Mouse (Mus musculus) Patski (cell line): Measurements from ENCODE around the gene Pik3ap1. TPM values are rescaled to one million over a fixed set of nuclear protein-coding genes. Genes with fewer than 3 reads are reported as not detected.

Experiments
- ATAC-seq: fragments of 100-300 bp; one replicate; pipeline ENCODE4 v1.8.0; 2021
- CTCF ChIA-PET: fragments of 350-600 bp; sonication (Branson Sonifier 250); formaldehyde crosslinking; loops from one replicate; lab custom pipeline; 2022; ENCODE audit warnings: inconsistent platforms; lab: Charles Lee
- POLR2A ChIA-PET: fragments of 350-600 bp; sonication (Branson Sonifier 250); formaldehyde crosslinking; loops from one replicate; lab custom pipeline; 2022; ENCODE audit warnings: antibody characterized with exemption, inconsistent platforms; lab: Charles Lee
- DNase-seq: peaks from one replicate; pipeline ENCODE4 v3.0.0-alpha.2; 2011; ENCODE audit warnings: low read depth, low spot score
- H3K27me3 ChIP-seq: fragments of 371-371 bp; one replicate; pipeline ENCODE4 v1.5.1; 2021
- CTCF ChIP-seq: fragments of 100-300 bp; IDR thresholded peaks from one replicate; pipeline ENCODE4 v1.5.1; 2021
- in situ Hi-C: fragments of 300-500 bp; cut with MboI; formaldehyde crosslinking; loops from 3 replicates; pipeline ENCODE4 v1.11.1; 2018; ENCODE audit warnings: low pct_unique_long_range_greater_than_20kb, mixed read lengths
- polyA plus RNA-seq: library from polyadenylated mRNA; unstranded; gene quantifications from one replicate; pipeline ENCODE4 v1.2.3, GENCODE M21; 2021

The Pik3ap1 gene
- polyA plus RNA-seq, 1 experiment from 2014 or later = 0.19 TPM

DNA sequence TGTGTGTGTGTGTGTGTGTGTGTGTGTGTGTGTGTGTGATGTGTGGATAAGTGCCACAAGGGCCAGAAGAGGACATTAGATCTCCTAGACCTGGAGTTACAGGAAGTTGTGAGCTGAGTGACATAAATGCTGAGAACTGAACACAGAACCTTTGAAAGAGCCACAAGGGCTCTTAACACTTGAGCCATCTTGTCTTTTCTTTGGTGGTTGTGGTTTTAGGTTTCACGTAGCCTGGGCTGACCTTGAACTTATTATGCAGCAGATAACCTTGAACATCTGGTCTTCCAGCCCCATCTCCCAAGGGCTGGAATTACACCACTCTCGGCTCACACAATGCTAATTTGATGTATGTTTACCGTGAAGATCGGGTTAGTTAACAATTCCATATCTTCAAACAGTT lies 72.9 kb downstream of the Pik3ap1 start:
- POLR2A ChIA-PET = no interaction called here
- no peak for TF ChIP-seq CTCF
- peaks cover 3% of the 10 kb centered on the region for H3K27me3 ChIP-seq
- in situ Hi-C loops = loop anchor here (10.0 to 25.0 kb wide), 2 partner anchors 300 to 453 kb away; no protein-coding TSS in a partner anchor
- CTCF ChIA-PET = interaction anchor here (1.9 kb wide), 1 partner anchor 13 kb away, joined by 4 read pairs; no protein-coding TSS in a partner anchor
- ATAC-seq (no peak), DNase-seq (no peak)

- ATAC-seq = no peak
These were observed 73.8 kb downstream of the Pik3ap1 start for GRCm38 (mm10) chr19:41310971-41311703.

DNA sequence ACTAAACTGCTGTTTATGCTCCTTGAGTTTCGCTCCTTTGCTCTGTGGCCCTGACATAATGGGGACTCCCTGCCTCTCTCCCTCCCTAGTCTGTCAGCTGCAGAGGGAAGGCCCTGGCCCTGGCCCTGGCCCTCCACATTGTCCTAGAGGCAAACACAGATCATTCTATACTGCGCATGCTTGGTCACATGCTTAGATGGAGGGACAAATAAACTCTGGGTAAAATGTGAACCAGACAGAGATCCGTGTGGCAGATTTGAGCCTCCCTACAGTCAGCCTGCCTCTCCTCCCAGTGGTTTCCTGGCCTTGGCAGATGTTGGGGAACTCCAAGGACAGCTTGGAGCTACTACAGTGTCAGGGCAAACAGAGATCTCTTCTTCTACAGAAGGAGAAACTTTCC lies 81.0 kb downstream of the Pik3ap1 start:
- no peak for TF ChIP-seq CTCF
- CTCF ChIA-PET = no interaction called here
- peaks cover 10% of the 10 kb centered on the region for H3K27me3 ChIP-seq
- DNase-seq = no peak
- POLR2A ChIA-PET = no interaction called here
- in situ Hi-C loops = loop anchor here (25.0 kb wide), 1 partner anchor 308 kb away; no protein-coding TSS in a partner anchor
- ATAC-seq = no peak

More at GRCm38 (mm10) chr19:41310971-41311703, 73.8 kb downstream of the Pik3ap1 start:
- peaks cover 3% of the 10 kb centered on the region for H3K27me3 ChIP-seq
- TF ChIP-seq CTCF = no peak
- in situ Hi-C loops = loop anchor here (10.0 to 25.0 kb wide), 2 partner anchors 301 to 454 kb away; no protein-coding TSS in a partner anchor
- no peak for DNase-seq
- CTCF ChIA-PET = interaction anchor here (1.6 to 1.9 kb wide), 2 partner anchors 13 to 23 kb away, joined by 4 to 5 read pairs; no protein-coding TSS in a partner anchor
- POLR2A ChIA-PET = no interaction called here

- DNase-seq = no peak
- no peak for TF ChIP-seq CTCF
- ChIA-PET POLR2A (no interaction called here), CTCF (interaction anchor here (0.8 kb wide), 1 partner anchor 10 kb away, joined by 3 read pairs; no protein-coding TSS in a partner anchor)
- peaks cover 10% of the 10 kb centered on the region for H3K27me3 ChIP-seq
- no peak for ATAC-seq
- in situ Hi-C loops = loop anchor here (25.0 kb wide), 1 partner anchor 309 kb away; no protein-coding TSS in a partner anchor
These were observed 81.5 kb downstream of the Pik3ap1 start for GRCm38 (mm10) chr19:41303433-41303832.

- DNase-seq = no peak
- in situ Hi-C loops = loop anchor here (25.0 kb wide), 1 partner anchor 310 kb away; no protein-coding TSS in a partner anchor
- H3K27me3 ChIP-seq = peaks cover 10% of the 10 kb centered on the region
- no peak for TF ChIP-seq CTCF
- ChIA-PET CTCF (interaction anchor here (0.9 kb wide), 1 partner anchor 21 kb away, joined by 3 read pairs; no protein-coding TSS in a partner anchor), POLR2A (interaction anchor here (0.9 kb wide), 1 partner anchor 16 kb away, joined by 3 read pairs; no protein-coding TSS in a partner anchor)
- no peak for ATAC-seq
These were observed 83.0 kb downstream of the Pik3ap1 start for GRCm38 (mm10) chr19:41301856-41302255.

DNA sequence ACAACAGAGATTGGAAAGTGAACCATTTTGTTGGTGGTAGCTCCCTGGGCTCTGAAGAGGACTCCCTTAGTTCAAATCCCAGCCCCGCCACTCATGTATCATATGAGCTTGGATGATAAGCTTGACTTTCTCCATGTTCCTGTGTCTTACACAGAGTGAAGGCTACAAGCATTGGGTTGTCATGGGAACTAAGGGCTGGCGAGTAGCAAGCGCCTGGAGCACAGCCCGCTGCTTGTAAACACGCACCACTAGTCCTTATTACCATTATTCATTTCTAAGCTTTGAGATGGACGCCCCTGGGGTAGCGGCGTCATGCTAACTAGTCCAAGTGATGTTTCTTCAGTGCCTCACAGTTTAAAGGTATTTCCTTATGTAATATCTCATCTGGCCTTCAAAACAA lies 85.5 kb downstream of the Pik3ap1 start:
- POLR2A ChIA-PET = no interaction called here
- ATAC-seq = no peak
- CTCF ChIA-PET = no interaction called here
- DNase-seq = no peak
- H3K27me3 ChIP-seq = peaks cover 10% of the 10 kb centered on the region
- no peak for TF ChIP-seq CTCF
- in situ Hi-C loops = no loop called here

GRCm38 (mm10) chr19:41290952-41291619 lies 93.8 kb downstream of the Pik3ap1 start:
- ATAC-seq (no peak), DNase-seq (no peak)
- in situ Hi-C loops = no loop called here
- peak; percentile 85 for TF ChIP-seq CTCF
- no peaks in the 10 kb centered on the region for H3K27me3 ChIP-seq
- ChIA-PET POLR2A (interaction anchor here (0.7 to 0.8 kb wide), 2 partner anchors 41 to 403 kb away, joined by 3 to 4 read pairs; no protein-coding TSS in a partner anchor), CTCF (interaction anchor here (0.9 kb wide), 2 partner anchors 16 to 186 kb away, joined by 3 to 4 read pairs; no protein-coding TSS in a partner anchor)

DNA sequence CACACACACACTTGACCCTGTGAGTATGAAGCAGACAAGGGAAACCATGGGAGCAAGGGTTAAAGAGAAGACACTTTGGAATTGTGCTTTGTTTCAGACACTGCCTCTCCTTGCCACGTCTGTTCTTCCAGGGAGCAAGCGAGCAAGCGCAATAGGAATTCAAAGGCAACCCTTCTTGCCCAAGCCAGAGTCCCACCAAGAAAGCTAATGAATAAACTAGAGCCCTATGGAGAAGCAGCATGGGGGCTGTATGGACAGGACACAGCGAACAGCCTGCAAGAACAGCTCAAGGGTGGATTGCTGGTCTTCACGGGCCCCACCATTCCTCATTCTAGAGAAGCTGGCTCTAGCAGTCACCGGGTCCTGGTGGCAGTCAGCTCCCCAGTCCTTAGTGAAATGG lies 96.3 kb downstream of the Pik3ap1 start:
- POLR2A ChIA-PET = no interaction called here
- no peak for DNase-seq
- H3K27me3 ChIP-seq = no peaks in the 10 kb centered on the region
- no peak for TF ChIP-seq CTCF
- in situ Hi-C loops = no loop called here
- no peak for ATAC-seq
- CTCF ChIA-PET = interaction anchor here (1.2 to 1.8 kb wide), 2 partner anchors 22 to 29 kb away, joined by 4 to 5 read pairs; no protein-coding TSS in a partner anchor

DNA sequence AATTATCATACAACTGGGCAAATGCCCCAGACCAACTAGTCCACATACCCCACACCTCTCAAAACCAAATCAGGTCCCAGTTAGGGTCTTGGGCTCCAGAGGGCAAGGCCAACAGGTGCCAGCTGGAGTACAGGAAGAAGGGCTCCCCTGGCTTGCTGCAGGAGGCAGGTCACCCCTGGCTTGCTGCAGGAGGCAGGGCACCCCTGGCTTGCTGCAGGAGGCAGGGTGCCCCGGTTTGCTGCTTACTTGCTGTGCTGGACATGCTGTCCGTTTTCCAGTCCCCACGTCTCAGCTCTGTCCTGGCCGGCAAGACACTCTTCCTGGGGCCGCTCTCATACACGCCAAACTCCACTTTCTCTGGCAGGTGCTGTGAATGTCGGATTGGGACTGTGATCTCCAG lies 97.7 kb downstream of the Pik3ap1 start:
- DNase-seq (no peak), ATAC-seq (no peak)
- TF ChIP-seq CTCF = no peak
- in situ Hi-C loops = no loop called here
- H3K27me3 ChIP-seq = no peaks in the 10 kb centered on the region
- ChIA-PET CTCF (interaction anchor here (1.8 kb wide), 1 partner anchor 24 kb away, joined by 5 read pairs; no protein-coding TSS in a partner anchor), POLR2A (no interaction called here)

DNA sequence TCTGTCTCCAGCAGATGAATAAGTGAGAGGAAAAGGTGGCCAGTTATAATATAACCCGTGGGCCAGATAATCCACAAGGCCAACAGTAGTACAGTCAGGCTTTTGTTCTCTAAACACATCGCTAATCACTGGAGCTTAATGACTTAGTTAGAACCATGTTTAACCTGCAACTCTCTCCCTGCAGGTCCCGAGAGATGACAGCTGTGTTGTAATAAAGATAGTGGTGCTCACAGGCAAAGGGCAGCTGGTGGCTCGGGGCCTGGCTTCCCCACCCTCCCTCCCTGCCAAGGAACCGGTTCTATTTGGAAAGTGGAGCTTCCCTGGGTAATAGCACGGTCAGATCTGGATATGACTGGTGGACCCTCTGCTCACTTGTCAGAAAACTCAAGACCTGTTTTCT lies 100.4 kb downstream of the Pik3ap1 start:
- H3K27me3 ChIP-seq = peaks cover 3% of the 10 kb centered on the region
- ATAC-seq (no peak), DNase-seq (no peak)
- no peak for TF ChIP-seq CTCF
- CTCF ChIA-PET = no interaction called here
- in situ Hi-C loops = no loop called here
- POLR2A ChIA-PET = no interaction called here
